Mouse (Mus musculus): ENCODE results near the gene Ptprg. TPM values are rescaled to one million over a fixed set of nuclear protein-coding genes. Genes with fewer than 3 reads are reported as not detected.
A peak's percentile ranks its signal among the peaks of the same experiment; 100 is the strongest.
"Not testable (repeated sequence)": the region's sequence is repeated elsewhere in the genome, so short reads cannot be mapped to it uniquely, and the experiment has no call there.

Gene Ptprg
- total RNA-seq, 2 experiments from 2014 or later = 68.4 to 72.7 TPM

DNA sequence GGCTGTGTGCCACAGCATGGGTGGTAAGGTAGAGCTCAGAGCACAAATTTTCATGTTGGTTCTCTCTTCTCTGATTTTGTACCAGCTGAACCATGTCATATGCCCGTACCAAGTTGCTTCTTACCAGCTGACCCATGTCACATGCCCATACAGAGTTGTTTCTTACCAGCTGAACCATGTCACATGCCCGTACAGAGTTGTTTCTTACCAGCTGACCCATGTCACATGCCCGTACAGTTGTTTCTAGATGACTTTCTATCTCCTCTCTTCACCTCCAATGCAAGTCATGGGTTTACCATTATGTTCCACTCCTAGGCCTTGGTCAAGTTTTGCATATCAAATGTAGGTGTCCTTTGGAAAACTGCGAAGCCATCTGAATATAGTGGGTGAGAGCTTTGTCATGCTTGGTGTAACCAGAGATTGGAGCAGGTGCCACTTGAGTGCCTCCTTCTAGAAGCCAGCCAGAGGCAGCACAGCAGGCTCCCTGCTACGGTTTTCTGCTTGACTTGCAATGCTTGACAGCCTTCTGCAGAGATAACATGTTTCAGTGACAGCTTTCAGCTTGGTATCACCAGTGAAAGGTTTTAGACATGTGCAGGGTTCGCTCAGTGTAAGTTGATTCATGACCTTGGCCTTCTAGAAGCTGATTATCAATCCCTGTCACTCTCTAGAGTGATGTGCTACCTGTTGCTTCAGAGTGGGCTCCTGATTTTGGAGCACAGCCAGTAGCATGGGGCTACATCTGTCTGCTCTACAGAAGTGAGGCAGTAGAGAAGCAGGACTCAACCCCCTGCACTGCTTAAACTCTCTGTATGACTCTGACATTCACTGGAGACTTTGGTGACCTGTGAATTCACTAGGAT, 401.9 kb downstream of the Ptprg start:
- no peak for DNase-seq (ENCODE audit: low spot score in 2 of 2)

DNA sequence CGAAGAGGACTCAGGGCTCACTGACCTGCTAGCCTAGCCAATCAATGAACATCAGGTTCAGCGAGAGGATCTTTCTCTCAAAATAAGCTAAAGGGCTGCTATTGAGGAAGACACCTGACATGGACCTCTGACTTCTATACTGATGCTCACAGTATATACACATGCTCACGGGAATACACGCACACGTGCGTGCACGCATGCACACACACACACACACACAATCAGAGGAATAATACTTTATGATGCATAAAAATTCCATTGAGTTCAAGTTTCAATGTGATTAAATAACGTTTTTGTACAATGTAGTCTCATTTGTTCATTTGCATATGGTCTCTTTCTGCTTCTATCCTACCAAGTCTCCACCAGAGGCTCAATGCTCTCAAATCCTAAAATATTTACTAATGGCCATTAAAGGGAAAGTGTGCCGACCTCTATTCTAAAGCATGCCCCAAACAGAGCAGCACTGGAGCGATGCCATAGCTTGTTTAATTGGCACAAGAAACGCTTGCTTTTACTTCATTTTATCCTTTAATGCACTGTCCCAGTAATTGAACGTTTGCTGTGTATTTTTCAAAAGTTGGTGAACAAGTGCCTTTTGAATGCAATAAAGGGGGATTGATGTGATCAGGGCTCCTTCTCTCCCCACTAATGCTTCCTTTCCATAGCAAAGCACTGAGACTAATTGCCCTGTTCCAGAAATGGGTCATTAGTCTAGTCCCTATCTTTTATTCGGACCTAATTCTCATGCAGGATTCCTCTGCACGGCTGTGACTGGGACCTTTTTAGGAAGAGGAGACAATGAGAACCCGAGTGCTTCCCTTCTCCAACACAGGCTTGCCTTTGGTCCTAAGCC, 407.2 kb downstream of the Ptprg start:
- DNase-seq (ENCODE audit: low spot score in 2 of 2) = no peak

DNA sequence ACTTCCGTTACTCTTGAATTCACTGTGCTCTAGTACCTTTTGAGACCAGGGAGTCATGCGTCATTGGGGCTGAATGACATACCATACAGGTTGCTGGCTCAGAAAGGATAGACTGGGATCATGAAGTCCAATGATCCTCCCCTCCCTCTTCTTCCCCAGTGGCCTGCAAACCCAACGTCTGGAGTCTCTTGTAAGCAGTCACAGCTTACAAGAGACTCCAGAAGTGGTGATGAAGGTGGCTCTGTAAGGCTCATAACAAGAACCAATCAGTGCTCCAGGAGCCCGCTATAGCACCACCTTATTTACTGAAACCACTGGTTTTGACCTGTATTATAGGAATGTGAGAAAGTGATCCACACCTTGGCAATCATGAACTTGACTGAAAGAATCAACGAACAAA, 408.8 kb downstream of the Ptprg start:
- DNase-seq (ENCODE audit: low spot score in 2 of 2) = no peak

DNA sequence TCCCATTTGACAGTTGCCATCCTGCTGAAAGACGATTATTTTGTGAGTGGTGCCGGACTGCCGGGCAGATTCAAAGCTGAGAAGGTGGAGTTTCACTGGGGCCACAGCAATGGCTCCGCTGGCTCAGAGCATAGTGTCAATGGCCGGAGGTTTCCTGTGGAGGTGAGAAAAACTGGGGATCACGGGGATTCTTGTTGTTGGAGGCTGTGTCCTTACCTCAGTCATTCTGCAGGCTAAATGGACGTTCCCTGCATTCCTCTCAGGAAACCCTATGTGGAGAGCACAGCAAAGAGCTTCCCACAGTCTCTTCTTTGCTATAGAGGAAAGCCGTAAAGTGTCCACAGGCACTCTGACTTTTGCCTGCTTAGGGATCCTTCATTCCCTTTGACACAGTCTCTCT, 409.2 kb downstream of the Ptprg start:
- DNase-seq (ENCODE audit: low spot score in 2 of 2) = no peak

DNA sequence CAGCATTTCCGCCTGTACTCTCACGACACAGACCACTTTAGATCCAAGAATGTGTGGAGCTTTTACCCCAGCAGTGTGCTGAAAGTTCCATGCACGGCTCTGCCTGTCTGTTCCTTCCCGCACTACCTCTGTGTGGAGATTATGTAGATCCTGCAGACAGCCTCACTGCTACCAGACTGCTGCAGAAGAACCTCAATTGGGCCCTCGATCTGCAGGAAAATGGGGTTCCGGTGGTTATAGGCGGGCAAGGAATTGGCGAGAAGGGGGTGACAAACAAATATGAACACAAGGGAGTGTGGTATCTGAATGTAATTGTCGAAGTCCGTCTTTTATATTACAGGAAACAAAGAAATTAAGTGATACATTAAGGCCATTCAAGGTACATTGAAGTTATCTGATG, 410.5 kb downstream of the Ptprg start:
- no peak for DNase-seq (ENCODE audit: low spot score in 2 of 2)

DNA sequence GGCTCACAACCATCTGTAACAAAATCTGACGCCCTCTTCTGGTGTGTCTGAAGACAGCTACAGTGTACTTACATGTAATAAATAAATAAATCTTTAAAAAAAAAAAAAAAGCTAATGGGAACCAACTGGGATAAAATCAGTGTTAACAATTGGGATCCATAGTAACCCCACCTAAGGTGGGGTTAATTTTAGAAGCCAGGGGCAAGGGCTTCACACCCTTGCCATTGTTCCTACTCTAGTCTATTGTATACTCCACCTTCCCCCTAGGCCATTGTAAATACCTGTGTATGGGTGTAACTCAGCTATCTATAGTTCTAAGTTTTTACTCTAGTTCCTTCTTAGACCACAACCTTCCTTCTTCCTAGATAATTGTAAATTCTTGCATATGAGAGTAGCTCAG, 411.0 kb downstream of the Ptprg start:
- DNase-seq (ENCODE audit: low spot score in 2 of 2) = not testable (repeated sequence)

DNA sequence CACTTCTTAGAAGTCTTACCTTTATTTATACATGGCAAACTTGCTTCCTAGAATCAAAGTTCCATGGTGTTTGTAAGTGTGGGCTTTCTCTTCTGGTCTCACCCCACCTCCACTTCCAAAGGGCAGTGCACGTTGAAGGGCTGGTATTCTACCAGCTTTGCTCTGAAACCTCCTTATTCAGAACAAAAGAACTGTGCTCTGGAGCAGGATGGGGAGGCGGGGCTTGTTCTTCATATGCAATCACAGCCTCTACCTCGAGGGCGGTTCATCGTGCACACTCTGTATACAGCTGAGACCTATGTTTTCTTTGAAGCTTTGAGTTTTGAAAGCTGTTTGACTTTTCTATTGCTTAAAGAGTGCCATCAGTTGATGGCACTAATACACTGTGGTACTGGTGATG, 412.5 kb downstream of the Ptprg start:
- no peak for DNase-seq (ENCODE audit: low spot score in 2 of 2)

DNA sequence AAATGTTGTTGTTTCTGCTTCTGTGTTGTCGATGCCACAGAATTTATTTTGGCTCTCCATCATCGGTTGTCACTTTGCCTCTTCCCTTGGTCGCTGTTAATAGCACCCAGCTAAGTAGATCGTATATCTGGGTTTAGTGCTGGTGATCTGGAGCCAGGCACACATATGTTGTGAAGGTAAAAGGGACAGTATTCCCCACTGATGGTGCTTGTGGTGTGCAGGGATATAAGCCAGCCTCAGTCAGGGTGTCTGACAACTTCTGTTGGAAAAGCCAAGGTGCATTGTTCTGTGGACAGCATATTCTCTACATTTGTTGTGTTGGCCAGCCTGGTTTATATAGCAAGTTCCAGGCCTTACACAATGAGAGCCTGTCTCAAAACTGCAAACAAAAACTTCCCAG, 428.4 kb downstream of the Ptprg start:
- DNase-seq (ENCODE audit: low spot score in 2 of 2) = no peak

DNA sequence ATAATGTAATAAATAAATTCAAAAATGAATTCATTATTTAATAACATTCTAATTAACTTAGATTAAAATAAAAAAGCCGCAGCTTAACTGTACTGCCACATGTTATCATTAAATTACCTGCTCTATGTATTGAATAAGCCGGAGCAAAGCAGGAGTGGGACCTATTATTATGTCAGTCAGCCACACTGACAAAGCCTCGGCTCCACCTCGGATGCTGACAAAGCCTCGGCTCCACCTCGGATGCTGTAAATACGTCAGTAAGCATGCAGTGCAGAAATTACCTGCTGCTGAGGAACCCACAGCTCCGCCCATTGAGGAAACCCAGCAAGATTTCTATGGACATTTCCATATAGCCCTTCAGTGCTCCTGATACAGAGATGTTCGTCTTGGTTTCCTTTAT, 429.7 kb downstream of the Ptprg start:
- DNase-seq (ENCODE audit: low spot score in 2 of 2) = no peak

DNA sequence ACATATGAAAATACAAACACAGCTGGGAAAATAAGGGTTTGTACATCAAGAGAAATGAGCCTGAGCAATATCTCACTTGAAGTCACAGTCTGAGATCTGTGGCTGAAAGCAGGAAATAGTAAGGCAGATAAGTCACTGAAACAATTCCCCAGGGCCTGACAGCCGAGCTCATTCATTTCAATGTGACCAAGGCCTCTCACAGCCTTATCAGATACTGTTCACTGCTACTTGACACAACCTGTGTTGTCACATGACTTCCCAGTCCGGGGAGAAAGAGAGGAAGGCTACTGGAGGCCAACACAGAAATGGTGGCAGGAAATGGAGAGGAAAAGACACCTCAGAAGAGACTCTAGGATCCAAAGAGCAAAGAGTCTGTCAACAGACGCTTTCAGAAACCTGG, 430.8 kb downstream of the Ptprg start:
- DNase-seq (ENCODE audit: low spot score in 2 of 2) = no peak

DNA sequence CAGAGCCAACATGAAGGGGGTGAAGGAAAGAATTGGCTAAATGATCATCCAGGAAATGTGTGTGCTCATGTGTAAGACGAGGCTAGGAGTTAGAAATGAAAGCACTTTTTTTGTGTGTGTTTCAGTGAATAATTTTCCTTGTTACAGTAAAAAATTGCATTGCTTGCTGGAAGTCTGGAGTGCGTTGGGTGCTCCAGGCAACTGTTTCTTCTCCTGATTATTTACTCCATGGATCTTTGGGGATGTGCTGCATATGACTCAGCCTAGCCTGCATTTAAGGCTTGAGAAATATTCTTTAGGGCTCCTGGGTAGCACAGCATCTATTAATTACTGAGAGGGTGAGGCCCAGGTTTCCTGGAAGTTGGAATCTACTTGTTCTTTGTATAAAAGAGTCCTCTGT, 435.6 kb downstream of the Ptprg start:
- DNase-seq (ENCODE audit: low spot score in 2 of 2) = no peak

DNA sequence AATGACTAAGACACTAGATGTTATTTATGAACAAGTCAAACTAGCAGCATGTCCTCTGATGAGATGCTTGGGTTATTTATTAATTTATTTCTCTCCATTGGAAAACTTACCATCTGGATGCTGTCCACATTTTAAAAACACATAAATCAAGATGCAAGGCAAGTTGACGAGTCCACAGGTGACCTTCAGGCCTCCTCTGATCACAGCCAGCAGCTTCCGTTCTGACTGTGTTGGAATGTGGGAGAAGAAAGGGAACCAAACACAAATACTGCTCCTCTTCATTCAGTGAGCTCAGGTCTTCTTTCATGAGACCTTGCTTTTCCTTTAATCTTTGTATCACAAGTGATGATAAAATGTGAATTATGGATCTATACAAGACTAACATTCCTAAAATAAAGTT, 437.8 kb downstream of the Ptprg start:
- no peak for DNase-seq (ENCODE audit: low spot score in 2 of 2)

DNA sequence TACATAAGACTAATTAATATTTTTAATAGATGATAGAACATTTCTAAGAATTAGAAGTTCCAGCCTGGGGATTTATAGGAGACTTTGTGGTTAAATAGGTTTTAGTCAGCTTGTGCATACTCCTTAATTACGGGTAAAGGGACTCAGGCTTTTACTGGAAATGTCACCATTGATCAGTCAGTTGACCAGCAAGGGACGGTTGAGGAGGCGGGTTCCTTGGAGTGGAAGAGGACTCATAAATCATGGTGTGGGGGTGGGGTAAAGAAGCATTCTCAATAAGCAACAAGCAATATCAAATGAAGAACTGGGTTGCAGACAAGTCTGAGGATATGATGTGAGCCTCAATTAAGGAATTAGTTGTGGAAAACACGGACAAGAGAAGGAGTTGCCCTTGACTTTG, 438.8 kb downstream of the Ptprg start:
- no peak for DNase-seq (ENCODE audit: low spot score in 2 of 2)

DNA sequence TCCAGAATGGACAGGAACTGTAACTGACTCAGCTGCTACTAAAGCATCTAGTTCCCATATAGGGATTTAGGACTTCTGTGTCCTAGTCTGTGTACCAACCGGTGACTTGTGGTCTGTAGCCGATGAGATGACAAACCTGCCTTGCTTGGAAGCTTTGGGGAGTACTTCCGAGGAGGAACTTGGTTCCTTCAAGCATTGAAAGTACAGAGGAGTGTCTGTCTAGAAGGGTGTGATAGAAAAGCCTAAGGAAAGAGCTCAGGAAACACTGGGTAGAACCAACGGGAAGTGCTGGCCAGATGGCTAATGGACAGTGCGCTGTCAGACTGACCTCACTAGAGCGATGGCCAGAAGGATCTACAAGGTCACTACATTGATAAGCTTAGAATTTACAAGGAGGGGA, 439.2 kb downstream of the Ptprg start:
- DNase-seq (ENCODE audit: low spot score in 2 of 2) = no peak

DNA sequence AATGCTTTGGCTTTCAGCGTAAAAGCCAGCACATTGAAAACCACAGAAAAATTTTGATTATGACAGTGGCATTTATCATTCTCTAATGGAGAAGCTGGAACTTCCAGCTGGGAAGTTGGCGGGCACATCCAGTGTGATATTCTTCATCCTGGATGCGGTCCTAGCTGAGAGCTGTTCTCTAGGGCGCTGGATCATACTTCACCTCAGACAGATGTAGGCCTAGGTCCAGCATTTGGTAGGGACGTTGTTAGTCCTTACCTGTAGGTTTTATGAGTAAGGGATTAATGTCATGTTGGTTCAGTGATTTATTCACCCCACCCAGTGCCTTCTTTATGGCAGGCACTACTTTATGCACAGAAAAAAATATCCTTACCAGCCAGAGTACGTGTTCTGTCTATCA, 444.2 kb downstream of the Ptprg start:
- DNase-seq (ENCODE audit: low spot score in 2 of 2) = no peak

DNA sequence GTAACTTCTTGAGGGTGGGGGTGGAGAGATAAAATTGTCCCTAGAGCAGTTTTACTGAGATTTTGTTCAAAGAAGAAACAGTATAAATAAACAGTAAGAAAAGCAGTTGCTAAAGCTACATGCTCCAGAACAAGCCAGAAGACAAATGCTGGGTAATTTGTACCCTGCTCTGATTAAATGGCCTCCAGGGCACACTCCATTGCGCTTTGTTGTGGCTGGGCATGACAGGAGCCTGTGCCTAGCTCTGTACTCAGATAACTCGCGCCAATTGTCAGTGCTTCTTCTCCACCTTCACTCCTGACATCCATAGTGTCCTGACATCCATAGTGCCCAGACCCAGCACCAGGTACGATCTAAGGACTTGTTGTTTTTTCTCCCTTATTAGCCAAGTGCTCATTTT, 445.1 kb downstream of the Ptprg start:
- no peak for DNase-seq (ENCODE audit: low spot score in 2 of 2)

DNA sequence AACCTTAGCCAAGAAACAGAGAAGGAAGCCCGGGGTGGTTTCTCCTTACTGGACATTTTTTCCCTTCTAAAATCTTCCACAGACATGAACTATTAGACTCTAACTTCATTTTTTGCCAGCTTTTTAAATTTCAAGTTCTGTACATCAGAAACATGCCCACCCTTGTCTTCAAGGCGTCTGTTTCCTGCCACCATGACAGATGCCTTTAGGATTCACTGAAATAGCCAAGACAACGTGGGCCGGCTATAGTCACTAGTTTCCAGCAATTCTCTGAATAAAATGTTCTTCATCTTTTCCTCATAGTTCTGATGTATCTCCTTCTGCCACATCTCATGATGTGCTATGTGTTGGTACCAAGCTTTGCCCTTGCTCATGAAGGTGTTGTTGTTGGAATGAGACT, 450.7 kb downstream of the Ptprg start:
- DNase-seq (ENCODE audit: low spot score in 2 of 2) = peak in 1 of 2 experiments; percentile 49

DNA sequence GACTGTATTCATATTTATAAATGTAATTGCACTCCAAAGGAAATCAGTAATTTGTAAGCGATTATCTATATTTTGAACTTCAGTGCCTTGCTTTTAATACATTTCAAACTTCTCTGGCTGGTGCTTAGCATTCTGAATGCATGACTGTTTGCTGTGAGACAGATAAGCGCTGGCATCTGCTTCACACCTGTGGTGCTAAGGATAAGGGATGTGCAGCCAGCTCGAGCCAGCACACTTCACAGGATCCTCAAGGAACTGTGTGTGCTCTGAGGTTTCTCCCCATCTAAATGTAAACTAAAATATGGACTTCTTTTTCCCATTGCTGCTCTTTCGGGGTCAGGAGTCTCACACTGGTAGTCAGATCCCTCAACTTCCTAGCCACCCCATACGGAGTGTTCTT, 458.4 kb downstream of the Ptprg start:
- no peak for DNase-seq (ENCODE audit: low spot score in 2 of 2)

DNA sequence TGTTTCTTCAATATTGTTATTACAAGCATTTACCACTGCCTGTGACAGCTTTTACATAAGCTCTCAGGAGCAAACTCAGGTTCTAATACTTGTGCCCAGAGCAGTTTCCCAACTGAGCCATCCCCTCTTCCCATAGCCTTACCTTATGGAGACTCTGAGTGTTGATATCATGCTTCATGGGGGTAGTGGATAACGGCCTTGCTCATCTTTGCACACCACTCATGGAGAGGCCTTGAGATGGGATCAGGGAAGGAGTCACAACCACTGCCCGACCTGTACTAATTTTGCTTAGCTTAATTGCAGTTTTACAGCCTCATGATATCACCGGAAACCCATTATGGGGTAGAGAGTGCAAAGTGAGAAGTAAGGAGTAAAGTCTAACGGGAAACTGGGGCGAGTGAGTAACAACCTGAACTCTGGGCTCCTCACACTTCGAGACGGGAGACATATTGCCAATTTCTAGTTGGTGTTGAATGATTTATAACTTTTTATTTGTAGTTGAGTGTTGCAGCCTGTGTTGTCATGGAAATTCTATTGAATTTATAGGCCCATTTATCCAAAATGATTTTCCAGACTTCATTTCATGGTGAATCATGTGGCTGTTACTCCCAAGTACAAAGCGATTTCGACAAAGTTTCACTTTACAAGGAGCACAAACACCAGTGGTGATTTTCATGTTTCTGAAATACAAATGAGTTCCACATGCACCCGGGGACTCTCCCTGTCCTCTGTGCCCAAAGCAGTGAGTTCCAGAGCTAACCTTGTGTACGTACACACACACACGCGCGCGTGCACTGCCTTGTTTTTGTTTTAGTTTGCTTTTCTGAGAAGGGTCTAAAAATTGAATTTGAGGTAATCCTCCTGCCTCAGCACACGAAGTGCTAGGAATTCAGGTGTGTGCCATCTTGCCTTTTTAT, 472.7 kb downstream of the Ptprg start:
- DNase-seq (ENCODE audit: low spot score in 2 of 2) = no peak

DNA sequence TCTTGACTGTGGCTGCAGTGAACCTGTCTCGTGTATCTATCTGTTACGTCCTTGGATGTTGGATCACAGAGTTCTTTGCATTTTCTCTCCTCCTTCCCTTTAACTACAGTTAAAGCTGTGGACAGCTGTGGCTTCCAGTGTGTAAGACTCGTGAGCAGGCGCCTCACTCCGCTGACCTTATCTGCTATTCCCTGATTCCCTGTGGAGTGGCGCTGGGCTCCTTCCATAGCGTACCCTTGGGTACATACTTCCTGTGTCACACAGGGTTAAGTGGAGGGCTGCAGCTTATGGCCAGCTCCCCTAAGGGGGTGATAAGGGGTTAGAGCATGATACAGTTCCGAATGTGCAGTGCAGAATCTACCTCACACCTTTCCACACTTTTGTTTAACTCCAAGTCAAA, 473.9 kb downstream of the Ptprg start:
- no peak for DNase-seq (ENCODE audit: low spot score in 2 of 2)

DNA sequence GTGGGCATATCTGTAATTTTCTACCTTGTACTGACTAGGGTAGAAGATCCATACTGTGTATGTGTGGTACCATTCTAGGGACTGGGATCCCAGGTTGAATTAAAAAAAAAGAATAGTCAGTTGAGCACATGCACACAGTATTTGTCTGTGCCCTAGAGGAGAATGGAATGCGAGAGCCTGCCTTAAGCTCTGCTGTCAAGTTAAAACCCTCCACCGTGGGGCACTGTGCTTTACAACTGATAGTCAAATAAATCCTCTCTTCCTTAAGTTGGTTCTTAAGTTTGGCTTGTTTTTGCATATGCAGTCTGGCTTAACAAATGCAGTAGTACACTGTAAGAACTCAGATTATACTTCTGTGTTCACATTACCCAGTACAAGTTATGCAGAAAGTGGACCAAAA, 476.6 kb downstream of the Ptprg start:
- no peak for DNase-seq (ENCODE audit: low spot score in 2 of 2)

All from left cerebral cortex, adult 18-20 months (tissue).